ENCODE assay signal across 8 mouse cellular contexts in the genomic region with DNA sequence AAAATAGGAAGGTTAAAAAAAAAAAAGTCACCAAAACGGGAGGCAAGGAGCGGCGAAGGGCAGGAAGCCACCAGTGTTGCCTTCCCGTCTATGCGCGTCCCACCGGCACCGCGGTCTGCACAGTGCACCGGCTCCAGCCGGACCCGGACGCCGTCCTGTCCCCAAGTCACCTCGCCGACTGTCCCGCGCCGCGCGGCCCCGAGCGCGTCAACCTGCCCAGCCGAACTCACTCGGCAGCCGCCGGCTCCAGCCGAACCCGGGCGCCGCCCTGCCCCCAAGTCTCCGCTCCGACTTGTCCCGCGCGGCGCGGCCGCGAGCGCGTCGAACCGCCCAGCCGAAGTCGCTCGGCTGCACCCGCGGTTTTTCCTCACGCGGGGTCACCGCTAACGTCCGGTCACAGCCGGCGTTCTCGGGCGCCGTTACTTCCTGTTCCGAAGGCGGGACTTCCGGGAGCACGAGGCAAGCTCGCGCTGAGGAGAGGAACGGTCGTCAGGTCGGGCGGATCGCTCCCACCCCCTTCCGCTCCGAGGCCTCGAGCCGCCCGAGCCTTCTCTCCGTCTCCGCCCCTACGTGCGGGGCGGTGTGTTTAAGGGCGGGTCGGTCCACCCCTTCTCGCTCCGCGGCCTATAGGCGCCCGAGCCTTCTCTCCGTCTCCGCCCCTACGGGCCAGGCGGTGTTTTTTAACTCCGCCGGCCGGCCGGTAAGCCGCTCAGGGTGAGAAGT. TPM values are rescaled to one million over a fixed set of nuclear protein-coding genes. Genes with fewer than 3 reads are reported as not detected.
DNase-seq lines count a peak whose midpoint lies in the region; ATAC-seq and TF ChIP-seq lines count a peak whose summit lies in the region.

Gene Hccs (minus strand): TSS at position 428 of the 723 bp plus-strand sequence.

- no peak for TF ChIP-seq POLR2A in heart, adult 2 months (IDR thresholded peaks at IDR 0.05; ENCODE audit: insufficient read depth, low read depth, low read length)

- no peak for TF ChIP-seq CTCF in heart, adult 2 months (IDR thresholded peaks at IDR 0.05)

- ATAC-seq in embryonic facial prominence, embryonic 14.5 days (ENCODE audit: low read depth): peak; percentile 100
- ATAC-seq in limb, embryonic 13.5 days (ENCODE audit: low FRiP score, low read depth): peak; percentile 100
- peak; percentile 100 for ATAC-seq in midbrain, embryonic 16.5 days

- 0 out of 2 replicates have a peak, but pooled peaks have one; percentile 13 for TF ChIP-seq EP300 in heart, adult 2 months (IDR thresholded peaks at IDR 0.05; ENCODE audit: insufficient read depth, low read depth, low read length)

- peak within 1 kb of the TSS; percentile 59 for H3K4me2 ChIP-seq in embryonic facial prominence, embryonic 14.5 days (ENCODE audit: low read depth, low read length)
- peak within 1 kb of the TSS; percentile 62 for H3K4me2 ChIP-seq in limb, embryonic 13.5 days (replicated peaks)
- H3K4me2 ChIP-seq in midbrain, embryonic 16.5 days (ENCODE audit: low read length): peak within 1 kb of the TSS; percentile 57

- peak; percentile 90 for DNase-seq in 3T3-L1 (ENCODE audit: low read depth, low spot score)
- peak; percentile 56 to 64 for DNase-seq in adrenal gland, postnatal 4 days (ENCODE audit: low spot score in 2 of 2)
- peak; percentile 96 for DNase-seq in embryonic facial prominence, embryonic 14.5 days (ENCODE audit: low spot score)
- DNase-seq in heart, adult 2 months: peak; percentile 88 to 94
- peak; percentile 90 to 92 for DNase-seq in kidney, adult 8-10 months
- DNase-seq in spleen, postnatal 10 days (ENCODE audit: low spot score in 2 of 2): peak; percentile 76 to 88

- no peaks in the 10 kb centered on the region for H3K4me1 ChIP-seq in embryonic facial prominence, embryonic 14.5 days (ENCODE audit: control insufficient read depth, insufficient read depth, low read length)
- H3K4me1 ChIP-seq in heart, adult 2 months (ENCODE audit: control insufficient read depth, insufficient read depth, low read length): no peaks in the 10 kb centered on the region; the same call in 1 of the 2 replicates
- H3K4me1 ChIP-seq in limb, embryonic 13.5 days: peaks cover 5% of the 10 kb centered on the region
- peaks cover 7% of the 10 kb centered on the region for H3K4me1 ChIP-seq in midbrain, embryonic 16.5 days (ENCODE audit: control insufficient read depth, insufficient read depth, low read length)

- H3K27me3 ChIP-seq in embryonic facial prominence, embryonic 14.5 days (replicated peaks; ENCODE audit: control insufficient read depth, insufficient read depth, low read length): no peaks in the 10 kb centered on the region; the same call in 1 of the 2 replicates
- no peaks in the 10 kb centered on the region for H3K27me3 ChIP-seq in heart, adult 2 months (ENCODE audit: control insufficient read depth, insufficient read depth, low read length)
- H3K27me3 ChIP-seq in limb, embryonic 13.5 days: peaks cover 7% of the 10 kb centered on the region; the same call in 1 of the 2 replicates
- H3K27me3 ChIP-seq in midbrain, embryonic 16.5 days (ENCODE audit: control insufficient read depth, insufficient read depth, low read depth, low read length): no peaks in the 10 kb centered on the region; the same call in 1 of the 2 replicates

- intact Hi-C loops in heart, adult 2 months (cut with DNase I): loop anchor here (10.0 kb wide), 1 partner anchor 475 kb away; no protein-coding TSS in a partner anchor

- H3K9ac ChIP-seq in embryonic facial prominence, embryonic 14.5 days (ENCODE audit: low read depth, low read length): peak within 1 kb of the TSS; percentile 80
- H3K9ac ChIP-seq in heart, adult 2 months (ENCODE audit: low read depth, low read length): peak within 1 kb of the TSS; percentile 76
- H3K9ac ChIP-seq in limb, embryonic 13.5 days: peak within 1 kb of the TSS; percentile 71
- peak within 1 kb of the TSS; percentile 74 for H3K9ac ChIP-seq in midbrain, embryonic 16.5 days (ENCODE audit: low read depth, low read length)

- H3K9me3 ChIP-seq in embryonic facial prominence, embryonic 14.5 days (ENCODE audit: control insufficient read depth, low read length): no peaks in the 10 kb centered on the region
- no peaks in the 10 kb centered on the region for H3K9me3 ChIP-seq in limb, embryonic 13.5 days
- H3K9me3 ChIP-seq in midbrain, embryonic 16.5 days (replicated peaks; ENCODE audit: control insufficient read depth, low read length, poor library complexity, severe bottlenecking): no peaks in the 10 kb centered on the region

- peak within 1 kb of the TSS; percentile 59 for H3K4me3 ChIP-seq in embryonic facial prominence, embryonic 14.5 days (ENCODE audit: low read depth, low read length)
- peak within 1 kb of the TSS; percentile 68 for H3K4me3 ChIP-seq in heart, adult 2 months
- H3K4me3 ChIP-seq in limb, embryonic 13.5 days: peak within 1 kb of the TSS; percentile 59
- H3K4me3 ChIP-seq in midbrain, embryonic 16.5 days (ENCODE audit: low read depth, low read length): peak within 1 kb of the TSS; percentile 59

- peaks cover 10% of the 10 kb centered on the region; the same call in 1 of the 2 replicates for H3K36me3 ChIP-seq in embryonic facial prominence, embryonic 14.5 days (ENCODE audit: control insufficient read depth, insufficient read depth, low read length)
- peaks cover 7% of the 10 kb centered on the region for H3K36me3 ChIP-seq in heart, adult 2 months (ENCODE audit: control insufficient read depth, insufficient read depth, low read length)
- H3K36me3 ChIP-seq in limb, embryonic 13.5 days: no peaks in the 10 kb centered on the region
- H3K36me3 ChIP-seq in midbrain, embryonic 16.5 days (ENCODE audit: control insufficient read depth, insufficient read depth, low read length): 0 out of 2 replicates have a peak, but pooled peaks cover 2% of the 10 kb centered on the region

- H3K27ac ChIP-seq in embryonic facial prominence, embryonic 14.5 days (replicated peaks; ENCODE audit: low read depth, low read length): peak within 1 kb of the TSS; percentile 81
- H3K27ac ChIP-seq in heart, adult 2 months: peak within 1 kb of the TSS; percentile 91
- peak within 1 kb of the TSS; percentile 63 for H3K27ac ChIP-seq in limb, embryonic 13.5 days
- H3K27ac ChIP-seq in midbrain, embryonic 16.5 days (ENCODE audit: low read length): peak within 1 kb of the TSS; percentile 78

- 23% methylated on average over 46 of the region's 97 CpGs for WGBS in embryonic facial prominence, embryonic 14.5 days
- WGBS in heart, adult 2 months: 16% methylated on average over 96 of the region's 97 CpGs
- 20% methylated on average over 69 of the region's 97 CpGs for WGBS in limb, embryonic 13.5 days
- WGBS in midbrain, embryonic 16.5 days: 21% methylated on average over 77 of the region's 97 CpGs

- H3K79me2 ChIP-seq in heart, adult 2 months (replicated peaks; ENCODE audit: control insufficient read depth, insufficient read depth, low read length): no peaks in the 10 kb centered on the region

RNA-seq across cellular contexts. Expression of gene Hccs, which starts in this region (rescaled TPM):
- 10 to 100 TPM; 27.3 to 27.6 TPM for total RNA-seq in adrenal gland, postnatal 4 days (2021)
- 35.8 and 36.9 TPM in 2 replicates for polyA plus RNA-seq in embryonic facial prominence, embryonic 14.5 days (2014; fragmentation: Nextera tagmentation; extraction: Ambion mirVana)
- 10 to 100 TPM; 64.0 to 64.9 TPM for total RNA-seq in heart, adult 2 months (2021)
- polyA plus RNA-seq in heart, adult 2 months (2012; rRNA removed): 24.5 and 45.7 TPM in 2 replicates
- polyA plus RNA-seq in limb, embryonic 13.5 days (2015; fragmentation: Nextera tagmentation; extraction: Ambion mirVana): 34.2 and 36.3 TPM in 2 replicates
- 36.4 and 37.1 TPM in 2 replicates for polyA plus RNA-seq in midbrain, embryonic 16.5 days (2015; fragmentation: Nextera tagmentation; extraction: Ambion mirVana)

Comparison
In these comparisons a context has a peak if more than half of its experiments do, and no peak if none do; other contexts are left out.
1. Peak in every context shown above with its lines: DNase-seq, ATAC-seq, H3K4me3 ChIP-seq and H3K27ac ChIP-seq.